Mouse (Mus musculus): Measurements from ENCODE around the gene Ccdc3. TPM values are rescaled to one million over a fixed set of nuclear protein-coding genes. Genes with fewer than 3 reads are reported as not detected.
A peak's percentile ranks its signal among the peaks of the same experiment; 100 is the strongest.

Ccdc3 gene
- polyA plus RNA-seq, 1 experiment from 2014 or later: 17.7 TPM

- no peaks in the 10 kb centered on the region for H3K9me3 ChIP-seq (ENCODE audit: control insufficient read depth, low read length)
- H3K27me3 ChIP-seq (ENCODE audit: control insufficient read depth, insufficient read depth, low read length): no peaks in the 10 kb centered on the region
- H3K27ac ChIP-seq (replicated peaks in 1 of 2; ENCODE audit: control insufficient read depth in 1 of 2, insufficient read depth in 1 of 2, low read depth in 2 of 2, low read length in 2 of 2): no peak overlapping the region
- H3K4me3 ChIP-seq (ENCODE audit: control insufficient read depth in 1 of 2, insufficient read depth in 1 of 2, low read depth in 1 of 2, low read length in 2 of 2): no peak overlapping the region
- 66% methylated on average over 2 of the region's 2 CpGs for WGBS
- no peak overlapping the region for H3K4me2 ChIP-seq (ENCODE audit: low read length)
- no peaks in the 10 kb centered on the region for H3K36me3 ChIP-seq (ENCODE audit: control insufficient read depth, insufficient read depth, low read length)
- H3K9ac ChIP-seq (ENCODE audit: low read length): no peak overlapping the region
- no peak for ATAC-seq (ENCODE audit: insufficient number of reproducible peaks, insufficient read depth, low FRiP score, low read depth)
- H3K4me1 ChIP-seq (ENCODE audit: control insufficient read depth in 2 of 2, insufficient read depth in 2 of 2, low read length in 2 of 2): peaks cover 2 to 4% of the 10 kb centered on the region in 2 experiments; a peak in 3 of 4 replicates
Observed at GRCm38 (mm10) chr2:5172773-5173172, 35.2 kb downstream of the Ccdc3 start.

GRCm38 (mm10) chr2:5174716-5175115, 37.1 kb downstream of the Ccdc3 start:
- H3K9ac ChIP-seq (ENCODE audit: low read length): no peak overlapping the region
- H3K4me1 ChIP-seq (ENCODE audit: control insufficient read depth in 2 of 2, insufficient read depth in 2 of 2, low read length in 2 of 2): peaks cover 2 to 4% of the 10 kb centered on the region in 2 experiments; a peak in 3 of 4 replicates
- no peak overlapping the region for H3K4me3 ChIP-seq (ENCODE audit: control insufficient read depth in 1 of 2, insufficient read depth in 1 of 2, low read depth in 1 of 2, low read length in 2 of 2)
- H3K4me2 ChIP-seq (ENCODE audit: low read length): no peak overlapping the region
- H3K9me3 ChIP-seq (ENCODE audit: control insufficient read depth, low read length): no peaks in the 10 kb centered on the region
- ATAC-seq (ENCODE audit: insufficient number of reproducible peaks, insufficient read depth, low FRiP score, low read depth): no peak
- no peaks in the 10 kb centered on the region for H3K36me3 ChIP-seq (ENCODE audit: control insufficient read depth, insufficient read depth, low read length)
- H3K27ac ChIP-seq (replicated peaks in 1 of 2; ENCODE audit: control insufficient read depth in 1 of 2, insufficient read depth in 1 of 2, low read depth in 2 of 2, low read length in 2 of 2): no peak overlapping the region
- H3K27me3 ChIP-seq (ENCODE audit: control insufficient read depth, insufficient read depth, low read length): no peaks in the 10 kb centered on the region

- peak; percentile 54; the same call in 1 of the 2 replicates for ATAC-seq (ENCODE audit: insufficient number of reproducible peaks, insufficient read depth, low FRiP score, low read depth)
- Histone ChIP-seq H3K9me3 (ENCODE audit: control insufficient read depth, low read length) (no peaks in the 10 kb centered on the region), H3K4me3 (ENCODE audit: control insufficient read depth in 1 of 2, insufficient read depth in 1 of 2, low read depth in 1 of 2, low read length in 2 of 2) (no peak overlapping the region), H3K27ac (replicated peaks in 1 of 2; ENCODE audit: control insufficient read depth in 1 of 2, insufficient read depth in 1 of 2, low read depth in 2 of 2, low read length in 2 of 2) (peak overlapping the region; percentile 22 to 35; a peak in 2 of 4 replicates), H3K36me3 (ENCODE audit: control insufficient read depth, insufficient read depth, low read length) (no peaks in the 10 kb centered on the region), H3K27me3 (ENCODE audit: control insufficient read depth, insufficient read depth, low read length) (no peaks in the 10 kb centered on the region), H3K4me1 (ENCODE audit: control insufficient read depth in 2 of 2, insufficient read depth in 2 of 2, low read length in 2 of 2) (peaks cover 12 to 18% of the 10 kb centered on the region in 2 experiments), H3K9ac (ENCODE audit: low read length) (no peak overlapping the region), H3K4me2 (ENCODE audit: low read length) (no peak overlapping the region)
- WGBS: 48% methylated on average over 5 of the region's 5 CpGs
Observed at GRCm38 (mm10) chr2:5181462-5182443, 44.2 kb downstream of the Ccdc3 start.

- H3K9me3 ChIP-seq (ENCODE audit: control insufficient read depth, low read length): no peaks in the 10 kb centered on the region
- H3K27ac ChIP-seq (replicated peaks in 1 of 2; ENCODE audit: control insufficient read depth in 1 of 2, insufficient read depth in 1 of 2, low read depth in 2 of 2, low read length in 2 of 2): no peak overlapping the region
- no peak for ATAC-seq (ENCODE audit: insufficient number of reproducible peaks, insufficient read depth, low FRiP score, low read depth)
- peaks cover 12 to 18% of the 10 kb centered on the region in 2 experiments for H3K4me1 ChIP-seq (ENCODE audit: control insufficient read depth in 2 of 2, insufficient read depth in 2 of 2, low read length in 2 of 2)
- no peak overlapping the region for H3K4me3 ChIP-seq (ENCODE audit: control insufficient read depth in 1 of 2, insufficient read depth in 1 of 2, low read depth in 1 of 2, low read length in 2 of 2)
- H3K9ac ChIP-seq (ENCODE audit: low read length): no peak overlapping the region
- H3K4me2 ChIP-seq (ENCODE audit: low read length): no peak overlapping the region
- no peaks in the 10 kb centered on the region for H3K27me3 ChIP-seq (ENCODE audit: control insufficient read depth, insufficient read depth, low read length)
- WGBS: 77% methylated on average over 4 of the region's 4 CpGs
- H3K36me3 ChIP-seq (ENCODE audit: control insufficient read depth, insufficient read depth, low read length): no peaks in the 10 kb centered on the region
Observed at GRCm38 (mm10) chr2:5184166-5184565, 46.6 kb downstream of the Ccdc3 start.

GRCm38 (mm10) chr2:5185631-5186030, 48.1 kb downstream of the Ccdc3 start:
- Histone ChIP-seq H3K9me3 (ENCODE audit: control insufficient read depth, low read length) (no peaks in the 10 kb centered on the region), H3K4me2 (ENCODE audit: low read length) (no peak overlapping the region), H3K4me1 (ENCODE audit: control insufficient read depth in 2 of 2, insufficient read depth in 2 of 2, low read length in 2 of 2) (peaks cover 12 to 18% of the 10 kb centered on the region in 2 experiments), H3K9ac (ENCODE audit: low read length) (no peak overlapping the region), H3K36me3 (ENCODE audit: control insufficient read depth, insufficient read depth, low read length) (no peaks in the 10 kb centered on the region), H3K27ac (replicated peaks in 1 of 2; ENCODE audit: control insufficient read depth in 1 of 2, insufficient read depth in 1 of 2, low read depth in 2 of 2, low read length in 2 of 2) (no peak overlapping the region; a peak in 1 of 4 replicates), H3K27me3 (ENCODE audit: control insufficient read depth, insufficient read depth, low read length) (no peaks in the 10 kb centered on the region), H3K4me3 (ENCODE audit: control insufficient read depth in 1 of 2, insufficient read depth in 1 of 2, low read depth in 1 of 2, low read length in 2 of 2) (no peak overlapping the region)
- WGBS: 35% methylated on average over 3 of the region's 3 CpGs
- no peak for ATAC-seq (ENCODE audit: insufficient number of reproducible peaks, insufficient read depth, low FRiP score, low read depth)

GRCm38 (mm10) chr2:5192156-5192555, 54.6 kb downstream of the Ccdc3 start:
- ATAC-seq (ENCODE audit: insufficient number of reproducible peaks, insufficient read depth, low FRiP score, low read depth): no peak
- no peak overlapping the region for H3K27ac ChIP-seq (replicated peaks in 1 of 2; ENCODE audit: control insufficient read depth in 1 of 2, insufficient read depth in 1 of 2, low read depth in 2 of 2, low read length in 2 of 2)
- no peak overlapping the region for H3K9ac ChIP-seq (ENCODE audit: low read length)
- H3K9me3 ChIP-seq (ENCODE audit: control insufficient read depth, low read length): no peaks in the 10 kb centered on the region
- no peaks in the 10 kb centered on the region for H3K36me3 ChIP-seq (ENCODE audit: control insufficient read depth, insufficient read depth, low read length)
- WGBS: 81% methylated on average over 4 of the region's 4 CpGs
- H3K4me1 ChIP-seq (ENCODE audit: control insufficient read depth in 2 of 2, insufficient read depth in 2 of 2, low read length in 2 of 2): no peaks in the 10 kb centered on the region
- H3K27me3 ChIP-seq (ENCODE audit: control insufficient read depth, insufficient read depth, low read length): no peaks in the 10 kb centered on the region
- H3K4me3 ChIP-seq (ENCODE audit: control insufficient read depth in 1 of 2, insufficient read depth in 1 of 2, low read depth in 1 of 2, low read length in 2 of 2): no peak overlapping the region
- H3K4me2 ChIP-seq (ENCODE audit: low read length): no peak overlapping the region

- Histone ChIP-seq H3K4me3 (ENCODE audit: control insufficient read depth in 1 of 2, insufficient read depth in 1 of 2, low read depth in 1 of 2, low read length in 2 of 2) (no peak overlapping the region), H3K9ac (ENCODE audit: low read length) (no peak overlapping the region), H3K27me3 (ENCODE audit: control insufficient read depth, insufficient read depth, low read length) (no peaks in the 10 kb centered on the region), H3K36me3 (ENCODE audit: control insufficient read depth, insufficient read depth, low read length) (no peaks in the 10 kb centered on the region), H3K9me3 (ENCODE audit: control insufficient read depth, low read length) (no peaks in the 10 kb centered on the region), H3K4me1 (ENCODE audit: control insufficient read depth in 2 of 2, insufficient read depth in 2 of 2, low read length in 2 of 2) (no peaks in the 10 kb centered on the region), H3K4me2 (ENCODE audit: low read length) (no peak overlapping the region), H3K27ac (replicated peaks in 1 of 2; ENCODE audit: control insufficient read depth in 1 of 2, insufficient read depth in 1 of 2, low read depth in 2 of 2, low read length in 2 of 2) (no peak overlapping the region)
- WGBS: 73% methylated on average over 4 of the region's 4 CpGs
- no peak for ATAC-seq (ENCODE audit: insufficient number of reproducible peaks, insufficient read depth, low FRiP score, low read depth)
Observed at GRCm38 (mm10) chr2:5193071-5193470, 55.5 kb downstream of the Ccdc3 start.
